Mouse (Mus musculus): ENCODE measurements around the gene Asb8.

- TF ChIP-seq CTCF (IDR thresholded peaks at IDR 0.05; ENCODE audit: low read depth, low read length) = no peak
- TF ChIP-seq POLR2A (IDR thresholded peaks at IDR 0.05; ENCODE audit: extremely low read depth, insufficient read depth, low read length) = no peak
These were observed 76.5 kb downstream of the Asb8 start for GRCm38 (mm10) chr15:98088889-98089288.
